ENCODE assay signal across 7 mouse cellular contexts in the genomic region with DNA sequence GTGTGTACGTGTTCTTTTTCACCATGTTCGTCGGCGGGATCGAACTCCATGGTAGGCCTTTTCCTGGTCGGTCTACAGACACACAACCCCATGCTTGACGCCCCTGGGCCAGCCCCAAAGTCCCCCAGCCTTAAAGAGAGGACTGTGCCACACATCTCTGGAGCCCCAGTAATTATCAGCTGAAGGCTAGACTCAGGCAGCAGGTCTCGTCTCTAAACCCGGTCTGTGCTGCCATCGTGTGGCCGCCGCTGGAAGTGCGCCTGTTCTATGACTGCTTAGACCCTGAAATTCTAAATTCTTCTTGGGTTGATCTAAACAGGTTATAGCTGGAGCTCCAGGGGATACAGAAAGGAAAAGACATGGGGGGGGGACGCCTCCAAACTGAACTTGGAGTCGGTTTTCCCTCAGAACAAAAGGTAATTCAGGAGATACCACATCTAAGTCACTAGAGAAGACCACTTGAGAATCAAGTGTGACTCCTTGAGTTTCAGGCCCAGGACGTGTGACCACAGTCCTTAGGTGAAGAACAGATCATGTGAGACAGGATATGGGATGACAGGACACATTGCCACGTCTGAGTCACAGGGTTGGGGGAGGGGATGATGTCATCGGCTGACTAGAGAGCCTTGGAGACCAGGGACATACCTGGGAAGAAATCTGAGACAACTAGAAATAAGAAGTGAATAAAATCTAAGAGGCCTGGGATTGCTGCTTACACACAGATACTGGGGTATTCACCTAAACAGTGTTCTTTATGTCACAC. TPM values are rescaled to one million over a fixed set of nuclear protein-coding genes. Genes with fewer than 3 reads are reported as not detected.
A peak's percentile ranks its signal among the peaks of the same experiment; 100 is the strongest.
DNase-seq lines count a peak whose midpoint lies in the region; ATAC-seq lines count a peak whose summit lies in the region.

No protein-coding gene starts in this region.

- H3K4me3 ChIP-seq in intestine, embryonic 15.5 days (replicated peaks), result no peak overlapping the region
- no peak overlapping the region for H3K4me3 ChIP-seq in limb, embryonic 11.5 days (ENCODE audit: low read depth, low read length)
- peak overlapping the region; percentile 11; the same call in 1 of the 2 replicates for H3K4me3 ChIP-seq in midbrain, embryonic 13.5 days (replicated peaks)

- no peak overlapping the region for H3K9ac ChIP-seq in intestine, embryonic 15.5 days
- H3K9ac ChIP-seq in limb, embryonic 11.5 days (ENCODE audit: low read length), result no peak overlapping the region
- H3K9ac ChIP-seq in midbrain, embryonic 13.5 days (replicated peaks), result no peak overlapping the region

- H3K4me2 ChIP-seq in intestine, embryonic 15.5 days (replicated peaks), result peak overlapping the region; percentile 36
- peak overlapping the region; percentile 24 for H3K4me2 ChIP-seq in limb, embryonic 11.5 days (ENCODE audit: low read depth, severe bottlenecking)
- H3K4me2 ChIP-seq in midbrain, embryonic 13.5 days (replicated peaks), result peak overlapping the region; percentile 29

- H3K36me3 ChIP-seq in intestine, embryonic 15.5 days, result no peaks in the 10 kb centered on the region
- H3K36me3 ChIP-seq in limb, embryonic 11.5 days (ENCODE audit: control insufficient read depth, insufficient read depth, low read length), result no peaks in the 10 kb centered on the region
- no peaks in the 10 kb centered on the region for H3K36me3 ChIP-seq in midbrain, embryonic 13.5 days

- no peaks in the 10 kb centered on the region for H3K9me3 ChIP-seq in intestine, embryonic 15.5 days
- no peaks in the 10 kb centered on the region for H3K9me3 ChIP-seq in limb, embryonic 11.5 days (ENCODE audit: control insufficient read depth, low read length)
- no peaks in the 10 kb centered on the region for H3K9me3 ChIP-seq in midbrain, embryonic 13.5 days

- peak; percentile 91 for DNase-seq in adrenal gland, postnatal 10 days
- DNase-seq in embryo, embryonic 11 days, result peak; percentile 72
- peak; percentile 55 for DNase-seq in gastrocnemius, postnatal 25 days
- peak; percentile 92 for DNase-seq in limb, embryonic 11.5 days (ENCODE audit: low spot score)
- peak; percentile 57 to 84 for DNase-seq in spleen, adult 18-20 months

- no peaks in the 10 kb centered on the region for H3K4me1 ChIP-seq in intestine, embryonic 15.5 days (replicated peaks)
- H3K4me1 ChIP-seq in limb, embryonic 11.5 days (ENCODE audit: control insufficient read depth, insufficient read depth, low read length), result no peaks in the 10 kb centered on the region
- H3K4me1 ChIP-seq in midbrain, embryonic 13.5 days (replicated peaks), result 0 out of 2 replicates have a peak, but pooled peaks cover 3% of the 10 kb centered on the region

- H3K27ac ChIP-seq in intestine, embryonic 15.5 days, result no peak overlapping the region
- no peak overlapping the region for H3K27ac ChIP-seq in limb, embryonic 11.5 days (replicated peaks; ENCODE audit: low read depth, low read length)
- H3K27ac ChIP-seq in midbrain, embryonic 13.5 days, result no peak overlapping the region

- peak; percentile 41; the same call in 1 of the 2 replicates for ATAC-seq in intestine, embryonic 15.5 days
- ATAC-seq in limb, embryonic 11.5 days (ENCODE audit: insufficient number of reproducible peaks, low FRiP score, low TSS enrichment, low read depth), result no peak
- ATAC-seq in midbrain, embryonic 13.5 days, result peak; percentile 44; the same call in 1 of the 2 replicates

- WGBS in intestine, embryonic 15.5 days, result 21% methylated on average over 18 of the region's 18 CpGs
- WGBS in limb, embryonic 11.5 days, result 19% methylated on average over 18 of the region's 18 CpGs
- 23% methylated on average over 18 of the region's 18 CpGs for WGBS in midbrain, embryonic 13.5 days

- no peaks in the 10 kb centered on the region for H3K27me3 ChIP-seq in intestine, embryonic 15.5 days (replicated peaks)
- H3K27me3 ChIP-seq in limb, embryonic 11.5 days (ENCODE audit: control insufficient read depth, insufficient read depth, low read length), result no peaks in the 10 kb centered on the region
- H3K27me3 ChIP-seq in midbrain, embryonic 13.5 days, result peaks cover 3% of the 10 kb centered on the region; the same call in 1 of the 2 replicates

RNA-seq across cellular contexts. Expression of a gene that starts 21.2 kb away (rescaled TPM):
- total RNA-seq in adrenal gland, postnatal 10 days (2021), result 1,000 to 10,000 TPM in 1 of 2 experiments, 100 to 1,000 TPM in 1; 930 to 1,143 TPM
- total RNA-seq in gastrocnemius, postnatal 25 days (2021), result 1,000 to 10,000 TPM; 1,016 to 1,083 TPM
- polyA plus RNA-seq in intestine, embryonic 15.5 days (2015; fragmentation: Nextera tagmentation; extraction: Ambion mirVana), result 1,793 and 1,952 TPM in 2 replicates
- 1,608 and 1,642 TPM in 2 replicates for polyA plus RNA-seq in limb, embryonic 11.5 days (2014; fragmentation: Nextera tagmentation; extraction: Ambion mirVana)
- 1,443 and 1,564 TPM in 2 replicates for polyA plus RNA-seq in midbrain, embryonic 13.5 days (2015; fragmentation: Nextera tagmentation; extraction: Ambion mirVana)

RNA-seq across cellular contexts. Expression of a gene that starts 28.8 kb away (rescaled TPM):
- total RNA-seq in adrenal gland, postnatal 10 days (2021), result not detected
- total RNA-seq in gastrocnemius, postnatal 25 days (2021), result not detected
- not detected in 2 replicates for polyA plus RNA-seq in intestine, embryonic 15.5 days (2015; fragmentation: Nextera tagmentation; extraction: Ambion mirVana)
- polyA plus RNA-seq in limb, embryonic 11.5 days (2014; fragmentation: Nextera tagmentation; extraction: Ambion mirVana), result 0.09 and 0.26 TPM in 2 replicates
- polyA plus RNA-seq in midbrain, embryonic 13.5 days (2015; fragmentation: Nextera tagmentation; extraction: Ambion mirVana), result not detected in 2 replicates

RNA-seq across cellular contexts. Expression of a gene that starts 35.8 kb away (rescaled TPM):
- total RNA-seq in adrenal gland, postnatal 10 days (2021), result not detected
- not detected for total RNA-seq in gastrocnemius, postnatal 25 days (2021)
- 2.1 and 2.4 TPM in 2 replicates for polyA plus RNA-seq in intestine, embryonic 15.5 days (2015; fragmentation: Nextera tagmentation; extraction: Ambion mirVana)
- polyA plus RNA-seq in limb, embryonic 11.5 days (2014; fragmentation: Nextera tagmentation; extraction: Ambion mirVana), result not detected in 2 replicates
- 1.2 and 2.5 TPM in 2 replicates for polyA plus RNA-seq in midbrain, embryonic 13.5 days (2015; fragmentation: Nextera tagmentation; extraction: Ambion mirVana)

RNA-seq across cellular contexts. Expression of a gene that starts 37.6 kb away (rescaled TPM):
- not detected for total RNA-seq in adrenal gland, postnatal 10 days (2021)
- total RNA-seq in gastrocnemius, postnatal 25 days (2021), result not detected
- polyA plus RNA-seq in intestine, embryonic 15.5 days (2015; fragmentation: Nextera tagmentation; extraction: Ambion mirVana), result 11.6 and 12.7 TPM in 2 replicates
- polyA plus RNA-seq in limb, embryonic 11.5 days (2014; fragmentation: Nextera tagmentation; extraction: Ambion mirVana), result 11.2 and 11.6 TPM in 2 replicates
- polyA plus RNA-seq in midbrain, embryonic 13.5 days (2015; fragmentation: Nextera tagmentation; extraction: Ambion mirVana), result not detected in 2 replicates

RNA-seq across cellular contexts. Expression of a gene that starts 49.8 kb away (rescaled TPM):
- total RNA-seq in adrenal gland, postnatal 10 days (2021), result not detected
- total RNA-seq in gastrocnemius, postnatal 25 days (2021), result not detected
- polyA plus RNA-seq in intestine, embryonic 15.5 days (2015; fragmentation: Nextera tagmentation; extraction: Ambion mirVana), result not detected in 2 replicates
- not detected in 2 replicates for polyA plus RNA-seq in limb, embryonic 11.5 days (2014; fragmentation: Nextera tagmentation; extraction: Ambion mirVana)
- not detected in 2 replicates for polyA plus RNA-seq in midbrain, embryonic 13.5 days (2015; fragmentation: Nextera tagmentation; extraction: Ambion mirVana)
